Mouse (Mus musculus): ENCODE measurements around the gene Ldlrad2. TPM values are rescaled to one million over a fixed set of nuclear protein-coding genes. Genes with fewer than 3 reads are reported as not detected.

Gene Ldlrad2
- total and polyA plus RNA-seq, 2 experiments from 2014 or later: not detected

- no peaks in the 10 kb centered on the region for H3K9me3 ChIP-seq (replicated peaks; ENCODE audit: control insufficient read depth, low read length)
- H3K27me3 ChIP-seq (ENCODE audit: control insufficient read depth, insufficient read depth, low read length): peaks cover 18% of the 10 kb centered on the region
- WGBS: 5% methylated on average over 39 of the region's 39 CpGs
- no peak overlapping the region for H3K9ac ChIP-seq (replicated peaks; ENCODE audit: low read depth, low read length)
- DNase-seq (ENCODE audit: low spot score) (peak; percentile 41), ATAC-seq (ENCODE audit: insufficient read depth, low read depth) (peak; percentile 72)
- H3K4me3 ChIP-seq (ENCODE audit: low read depth, low read length): peak overlapping the region; percentile 30
- H3K4me1 ChIP-seq (ENCODE audit: control insufficient read depth, insufficient read depth): peaks cover 4% of the 10 kb centered on the region; the same call in 1 of the 2 replicates
- H3K4me2 ChIP-seq (ENCODE audit: low read depth, low read length): peak overlapping the region; percentile 55
- H3K36me3 ChIP-seq (replicated peaks; ENCODE audit: control insufficient read depth, insufficient read depth, low read length): peaks cover 2% of the 10 kb centered on the region
- TF ChIP-seq EP300 (IDR thresholded peaks at IDR 0.05; ENCODE audit: low read depth): no peak
- TF ChIP-seq CTCF (IDR thresholded peaks at IDR 0.05; ENCODE audit: low read depth): peak; percentile 43
- no peak overlapping the region for H3K27ac ChIP-seq (ENCODE audit: low read depth)
Observed at GRCm38 (mm10) chr4:137578181-137578845, 3.9 kb upstream of the Ldlrad2 start.

GRCm38 (mm10) chr4:137577486-137577885 is 3.1 kb upstream of the Ldlrad2 start:
- peaks cover 18% of the 10 kb centered on the region for H3K27me3 ChIP-seq (ENCODE audit: control insufficient read depth, insufficient read depth, low read length)
- WGBS: 97% methylated on average over 12 of the region's 12 CpGs
- H3K36me3 ChIP-seq (replicated peaks; ENCODE audit: control insufficient read depth, insufficient read depth, low read length): peaks cover 8% of the 10 kb centered on the region
- H3K4me2 ChIP-seq (ENCODE audit: low read depth, low read length): no peak overlapping the region
- DNase-seq (ENCODE audit: low spot score) (no peak), ATAC-seq (ENCODE audit: insufficient read depth, low read depth) (no peak)
- no peaks in the 10 kb centered on the region for H3K9me3 ChIP-seq (replicated peaks; ENCODE audit: control insufficient read depth, low read length)
- TF ChIP-seq CTCF (IDR thresholded peaks at IDR 0.05; ENCODE audit: low read depth) (no peak), EP300 (IDR thresholded peaks at IDR 0.05; ENCODE audit: low read depth) (no peak)
- no peak overlapping the region for H3K27ac ChIP-seq (ENCODE audit: low read depth)
- no peak overlapping the region for H3K4me3 ChIP-seq (ENCODE audit: low read depth, low read length)
- H3K4me1 ChIP-seq (ENCODE audit: control insufficient read depth, insufficient read depth): peaks cover 4% of the 10 kb centered on the region; the same call in 1 of the 2 replicates
- no peak overlapping the region for H3K9ac ChIP-seq (replicated peaks; ENCODE audit: low read depth, low read length)

- Histone ChIP-seq H3K9ac (replicated peaks; ENCODE audit: low read depth, low read length) (no peak overlapping the region), H3K9me3 (replicated peaks; ENCODE audit: control insufficient read depth, low read length) (no peaks in the 10 kb centered on the region), H3K27ac (ENCODE audit: low read depth) (no peak overlapping the region), H3K27me3 (ENCODE audit: control insufficient read depth, insufficient read depth, low read length) (no peaks in the 10 kb centered on the region), H3K4me1 (ENCODE audit: control insufficient read depth, insufficient read depth) (no peaks in the 10 kb centered on the region), H3K36me3 (replicated peaks; ENCODE audit: control insufficient read depth, insufficient read depth, low read length) (peaks cover 74% of the 10 kb centered on the region), H3K4me2 (ENCODE audit: low read depth, low read length) (no peak overlapping the region), H3K4me3 (ENCODE audit: low read depth, low read length) (no peak overlapping the region)
- DNase-seq (ENCODE audit: low spot score): no peak
- ATAC-seq (ENCODE audit: insufficient read depth, low read depth): no peak
- TF ChIP-seq EP300 (IDR thresholded peaks at IDR 0.05; ENCODE audit: low read depth) (no peak), CTCF (IDR thresholded peaks at IDR 0.05; ENCODE audit: low read depth) (no peak)
- 76% methylated on average over 9 of the region's 9 CpGs for WGBS
Observed at GRCm38 (mm10) chr4:137569873-137570272, 4.5 kb downstream of the Ldlrad2 start.

- Histone ChIP-seq H3K9ac (replicated peaks; ENCODE audit: low read depth, low read length) (no peak overlapping the region), H3K9me3 (replicated peaks; ENCODE audit: control insufficient read depth, low read length) (no peaks in the 10 kb centered on the region), H3K27ac (ENCODE audit: low read depth) (no peak overlapping the region), H3K27me3 (ENCODE audit: control insufficient read depth, insufficient read depth, low read length) (no peaks in the 10 kb centered on the region), H3K4me2 (ENCODE audit: low read depth, low read length) (no peak overlapping the region), H3K4me3 (ENCODE audit: low read depth, low read length) (no peak overlapping the region), H3K4me1 (ENCODE audit: control insufficient read depth, insufficient read depth) (no peaks in the 10 kb centered on the region), H3K36me3 (replicated peaks; ENCODE audit: control insufficient read depth, insufficient read depth, low read length) (peaks cover 95% of the 10 kb centered on the region)
- no peak for TF ChIP-seq CTCF (IDR thresholded peaks at IDR 0.05; ENCODE audit: low read depth)
- no peak for TF ChIP-seq EP300 (IDR thresholded peaks at IDR 0.05; ENCODE audit: low read depth)
- DNase-seq (ENCODE audit: low spot score): no peak
- ATAC-seq (ENCODE audit: insufficient read depth, low read depth): no peak
- WGBS: 89% methylated on average over 16 of the region's 16 CpGs
Observed at GRCm38 (mm10) chr4:137556673-137557210, 17.6 kb downstream of the Ldlrad2 start.

GRCm38 (mm10) chr4:137553466-137553865 is 20.9 kb downstream of the Ldlrad2 start:
- no peak for DNase-seq (ENCODE audit: low spot score)
- no peak overlapping the region for H3K9ac ChIP-seq (replicated peaks; ENCODE audit: low read depth, low read length)
- peaks cover 98% of the 10 kb centered on the region for H3K36me3 ChIP-seq (replicated peaks; ENCODE audit: control insufficient read depth, insufficient read depth, low read length)
- H3K4me2 ChIP-seq (ENCODE audit: low read depth, low read length): no peak overlapping the region
- H3K27ac ChIP-seq (ENCODE audit: low read depth): no peak overlapping the region
- TF ChIP-seq EP300 (IDR thresholded peaks at IDR 0.05; ENCODE audit: low read depth) (no peak), CTCF (IDR thresholded peaks at IDR 0.05; ENCODE audit: low read depth) (no peak)
- H3K9me3 ChIP-seq (replicated peaks; ENCODE audit: control insufficient read depth, low read length): no peaks in the 10 kb centered on the region
- ATAC-seq (ENCODE audit: insufficient read depth, low read depth): no peak
- no peak overlapping the region for H3K4me3 ChIP-seq (ENCODE audit: low read depth, low read length)
- H3K4me1 ChIP-seq (ENCODE audit: control insufficient read depth, insufficient read depth): no peaks in the 10 kb centered on the region
- WGBS: 91% methylated on average over 17 of the region's 17 CpGs
- no peaks in the 10 kb centered on the region for H3K27me3 ChIP-seq (ENCODE audit: control insufficient read depth, insufficient read depth, low read length)

Data from heart, postnatal 0 days (tissue).